Mouse (Mus musculus): ENCODE data around the gene Pth2.

DNA sequence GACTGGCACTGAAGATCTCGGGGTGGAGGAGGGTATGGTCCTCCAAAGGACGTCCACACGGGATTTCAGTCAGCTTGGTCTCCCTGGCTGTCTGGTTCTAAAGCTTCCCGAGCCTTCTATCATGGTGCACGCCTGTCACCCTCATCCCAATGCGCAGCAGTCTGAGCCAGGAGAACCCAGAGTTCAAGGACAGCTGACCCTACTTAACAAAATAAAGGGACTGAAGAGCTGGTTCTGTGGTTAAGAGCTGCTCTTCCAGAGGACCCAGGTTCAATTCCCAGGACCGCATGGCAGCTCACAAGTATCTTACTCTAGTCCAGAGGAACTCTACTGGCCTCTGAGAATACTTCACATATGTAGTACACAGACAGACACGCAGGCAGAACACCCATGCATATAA, 48.3 kb downstream of the Pth2 start:
- TF ChIP-seq CTCF (IDR thresholded peaks at IDR 0.05; ENCODE audit: low read depth) (no peak), EP300 (IDR thresholded peaks at IDR 0.05; ENCODE audit: low read depth) (no peak)

Measured in heart, postnatal 0 days (tissue).